Mouse (Mus musculus) v-Abl transformed pro-B cells (cell line): Measurements from ENCODE around the gene Gm10721.
"Not testable (repeated sequence)": the region's sequence is repeated elsewhere in the genome, so short reads cannot be mapped to it uniquely, and the experiment has no call there.

ENCODE experiments used
- in situ Hi-C, 2 experiments: fragments of 400-800 bp; cut with MboI; formaldehyde crosslinking; loops; one replicate each; pipeline ENCODE4 v1.15.1; 2025; ENCODE audit not compliant: unreplicated experiment in 2 of 2

The Gm10721 gene

DNA sequence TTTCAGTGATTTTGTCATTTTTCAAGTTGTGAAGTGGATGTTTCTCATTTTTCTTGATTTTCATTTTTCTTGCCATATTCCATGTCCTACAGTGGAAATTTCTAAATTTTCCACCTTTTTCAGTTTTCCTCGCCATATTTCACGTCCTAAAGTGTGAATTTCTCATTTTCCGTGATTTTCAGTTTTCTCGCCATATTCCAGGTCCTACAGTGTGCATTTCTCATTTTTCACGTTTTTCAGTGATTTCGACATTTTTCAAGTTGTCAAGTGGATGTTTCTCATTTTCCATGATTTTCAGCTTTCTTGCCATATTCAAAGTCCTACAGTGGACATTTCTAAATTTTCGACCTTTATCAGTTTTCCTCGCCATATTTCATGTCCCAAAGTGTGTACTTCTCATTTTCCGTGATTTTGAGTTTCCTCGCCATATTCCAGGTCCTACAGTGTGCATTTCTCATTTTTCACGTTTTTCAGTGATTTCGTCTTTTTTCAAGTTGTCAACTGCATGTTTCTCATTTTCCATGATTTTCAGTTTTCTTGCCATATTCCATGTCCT lies 12.1 kb downstream of the Gm10721 start, which contains the start of gene Gm10717:
TSS of gene Gm10717 (plus strand) at position 506 of the 556 bp plus-strand sequence.
- in situ Hi-C loops: not testable (repeated sequence)

DNA sequence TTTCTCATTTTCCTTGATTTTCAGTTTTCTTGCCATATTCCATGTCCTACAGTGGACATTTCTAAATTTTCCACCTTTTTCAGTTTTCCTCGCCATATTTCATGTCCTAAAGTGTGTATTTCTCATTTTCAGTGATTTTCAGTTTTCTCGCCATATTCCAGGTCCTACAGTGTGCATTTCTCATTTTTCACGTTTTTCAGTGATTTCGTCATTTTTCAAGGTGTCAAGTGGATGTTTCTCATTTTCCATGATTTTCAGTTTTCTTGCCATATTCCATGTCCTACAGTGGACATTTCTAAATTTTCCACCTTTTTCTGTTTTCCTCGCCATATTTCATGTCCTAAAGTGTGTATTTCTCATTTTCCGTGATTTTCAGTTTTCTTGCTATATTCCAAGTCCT lies 12.7 kb downstream of the Gm10721 start:
- in situ Hi-C loops: not testable (repeated sequence)

DNA sequence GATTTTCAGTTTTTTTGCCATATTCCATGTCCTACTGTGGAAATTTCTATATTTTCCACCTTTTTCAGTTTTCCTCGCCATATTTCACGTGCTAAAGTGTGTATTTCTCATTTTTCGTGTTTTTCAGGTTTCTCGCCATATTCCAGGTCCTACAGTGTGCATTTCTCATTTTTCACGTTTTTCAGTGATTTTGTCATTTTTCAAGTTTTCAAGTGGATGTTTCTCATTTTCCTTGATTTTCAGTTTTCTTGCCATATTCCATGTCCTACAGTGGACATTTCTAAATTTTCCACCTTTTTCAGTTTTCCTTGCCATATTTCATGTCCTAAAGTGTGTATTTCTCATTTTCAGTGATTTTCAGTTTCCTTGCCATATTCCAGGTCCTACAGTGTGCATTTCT lies 13.2 kb downstream of the Gm10721 start:
- in situ Hi-C loops: not testable (repeated sequence)

DNA sequence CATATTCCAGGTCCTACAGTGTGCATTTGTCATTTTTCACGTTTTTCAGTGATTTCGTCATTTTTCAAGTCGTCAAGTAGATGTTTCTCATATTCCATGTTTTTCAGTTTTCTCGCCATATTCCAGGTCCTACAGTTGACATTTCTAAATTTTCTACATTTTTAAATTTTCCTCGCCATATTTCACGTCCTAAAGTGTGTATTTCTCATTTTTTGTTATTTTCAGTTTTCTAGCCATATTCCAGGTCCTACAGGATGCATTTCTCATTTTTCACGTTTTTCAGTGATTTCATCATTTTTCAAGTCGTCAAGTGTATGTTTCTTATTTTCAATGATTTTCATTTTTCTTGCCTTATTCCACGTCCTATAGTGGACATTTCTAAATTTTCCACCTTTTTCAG lies 13.8 kb downstream of the Gm10721 start:
- in situ Hi-C loops: not testable (repeated sequence)

DNA sequence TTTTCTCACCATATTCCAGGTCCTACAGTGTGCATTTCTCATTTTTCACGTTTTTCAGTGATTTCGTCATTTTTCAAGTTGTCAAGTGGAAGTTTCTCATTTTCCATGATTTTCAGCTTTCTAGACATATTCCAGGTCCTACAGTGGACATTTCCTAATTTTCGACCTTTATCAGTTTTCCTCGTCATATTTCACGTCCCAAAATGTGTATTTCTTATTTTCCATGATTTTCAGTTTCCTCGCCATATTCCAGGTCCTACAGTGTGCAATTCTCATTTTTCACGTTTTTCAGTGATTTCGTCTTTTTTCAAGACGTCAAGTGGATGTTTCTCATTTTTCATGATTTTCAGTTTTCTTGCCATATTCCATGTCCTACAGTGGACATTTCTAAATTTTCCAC lies 14.3 kb downstream of the Gm10721 start:
- in situ Hi-C loops: not testable (repeated sequence)

DNA sequence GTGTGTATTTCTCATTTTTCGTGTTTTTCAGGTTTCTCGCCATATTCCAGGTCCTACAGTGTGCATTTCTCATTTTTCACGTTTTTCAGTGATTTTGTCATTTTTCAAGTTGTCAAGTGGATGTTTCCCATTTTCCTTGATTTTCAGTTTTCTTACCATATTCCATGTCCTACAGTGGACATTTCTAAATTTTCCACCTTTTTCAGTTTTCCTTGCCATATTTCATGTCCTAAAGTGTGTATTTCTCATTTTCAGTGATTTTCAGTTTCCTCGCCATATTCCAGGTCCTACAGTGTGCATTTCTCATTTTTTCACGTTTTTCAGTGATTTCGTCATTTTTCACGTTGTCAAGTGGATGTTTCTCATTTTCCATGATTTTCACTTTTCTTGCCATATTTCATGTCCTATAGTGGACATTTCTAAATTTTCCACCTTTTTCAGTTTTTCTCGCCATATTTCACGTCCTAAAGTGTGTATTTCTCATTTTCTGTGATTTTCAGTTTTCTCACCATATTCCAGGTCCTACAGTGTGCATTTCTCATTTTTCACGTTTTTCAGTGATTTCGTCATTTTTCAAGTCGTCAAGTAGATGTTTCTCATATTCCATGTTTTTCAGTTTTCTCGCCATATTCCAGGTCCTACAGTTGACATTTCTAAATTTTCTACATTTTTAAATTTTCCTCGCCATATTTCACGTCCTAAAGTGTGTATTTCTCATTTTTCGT lies 16.5 kb downstream of the Gm10721 start:
- in situ Hi-C loops: not testable (repeated sequence)

DNA sequence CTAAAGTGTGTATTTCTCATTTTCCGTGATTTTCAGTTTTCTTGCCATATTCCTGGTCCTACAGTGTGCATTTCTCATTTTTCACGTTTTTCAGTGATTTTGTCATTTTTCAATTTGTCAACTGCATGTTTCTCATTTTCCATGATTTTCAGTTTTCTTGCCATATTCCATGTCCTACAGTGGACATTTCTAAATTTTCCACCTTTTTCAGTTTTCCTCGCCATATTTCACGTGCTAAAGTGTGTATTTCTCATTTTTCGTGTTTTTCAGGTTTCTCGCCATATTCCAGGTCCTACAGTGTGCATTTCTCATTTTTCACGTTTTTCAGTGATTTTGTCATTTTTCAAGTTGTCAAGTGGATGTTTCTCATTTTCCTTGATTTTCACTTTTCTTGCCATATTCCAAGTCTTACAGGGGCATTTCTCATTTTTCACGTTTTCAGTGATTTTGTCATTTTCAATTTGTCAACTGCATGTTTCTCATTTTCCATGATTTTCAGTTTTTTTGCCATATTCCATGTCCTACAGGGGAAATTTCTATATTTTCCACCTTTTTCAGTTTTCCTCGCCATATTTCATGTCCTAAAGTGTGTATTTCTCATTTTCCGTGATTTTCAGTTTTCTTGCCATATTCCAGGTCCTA lies 17.9 kb downstream of the Gm10721 start:
- in situ Hi-C loops: not testable (repeated sequence)

DNA sequence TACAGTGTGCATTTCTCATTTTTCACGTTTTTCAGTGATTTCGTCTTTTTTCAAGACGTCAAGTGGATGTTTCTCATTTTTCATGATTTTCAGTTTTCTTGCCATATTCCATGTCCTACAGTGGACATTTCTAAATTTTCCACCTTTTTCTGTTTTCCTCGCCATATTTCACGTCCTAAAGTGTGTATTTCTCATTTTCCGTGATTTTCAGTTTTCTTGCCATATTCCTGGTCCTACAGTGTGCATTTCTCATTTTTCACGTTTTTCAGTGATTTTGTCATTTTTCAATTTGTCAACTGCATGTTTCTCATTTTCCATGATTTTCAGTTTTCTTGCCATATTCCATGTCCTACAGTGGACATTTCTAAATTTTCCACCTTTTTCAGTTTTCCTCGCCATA lies 21.4 kb downstream of the Gm10721 start, which contains the start of gene Gm17535:
TSS of gene Gm17535 (plus strand) at position 301 of the 400 bp plus-strand sequence.
- in situ Hi-C loops: not testable (repeated sequence)

DNA sequence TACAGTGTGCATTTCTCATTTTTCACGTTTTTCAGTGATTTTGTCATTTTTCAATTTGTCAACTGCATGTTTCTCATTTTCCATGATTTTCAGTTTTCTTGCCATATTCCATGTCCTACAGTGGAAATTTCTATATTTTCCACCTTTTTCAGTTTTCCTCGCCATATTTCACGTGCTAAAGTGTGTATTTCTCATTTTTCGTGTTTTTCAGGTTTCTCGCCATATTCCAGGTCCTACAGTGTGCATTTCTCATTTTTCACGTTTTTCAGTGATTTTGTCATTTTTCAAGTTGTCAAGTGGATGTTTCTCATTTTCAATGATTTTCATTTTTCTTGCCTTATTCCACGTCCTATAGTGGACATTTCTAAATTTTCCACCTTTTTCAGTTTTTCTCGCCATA lies 23.6 kb downstream of the Gm10721 start, which contains the start of gene Gm10715:
TSS of gene Gm10715 (plus strand) at position 301 of the 400 bp plus-strand sequence.
- in situ Hi-C loops: not testable (repeated sequence)

DNA sequence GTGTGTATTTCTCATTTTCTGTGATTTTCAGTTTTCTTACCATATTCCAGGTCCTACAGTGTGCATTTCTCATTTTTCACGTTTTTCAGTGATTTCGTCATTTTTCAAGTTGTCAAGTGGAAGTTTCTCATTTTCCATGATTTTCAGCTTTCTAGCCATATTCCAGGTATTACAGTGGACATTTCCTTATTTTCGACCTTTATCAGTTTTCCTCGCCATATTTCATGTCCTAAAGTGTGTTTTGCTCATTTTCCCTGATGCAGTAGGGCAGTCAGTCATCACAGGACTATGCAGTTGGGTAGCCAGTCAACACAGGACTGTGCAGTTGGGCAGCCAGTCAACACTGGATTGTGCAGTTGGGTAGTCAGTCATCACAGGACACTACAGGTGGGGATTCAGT lies 25.2 kb downstream of the Gm10721 start:
- in situ Hi-C loops: not testable (repeated sequence)
